Mouse (Mus musculus) intestine, embryonic 15.5 days (tissue): ENCODE data around the gene Nup214. TPM values are rescaled to one million over a fixed set of nuclear protein-coding genes. Genes with fewer than 3 reads are reported as not detected.

Experiments used
- ATAC-seq: fragments of 200-750 bp; cut with Nextera tagmentation; 2 replicates; pipeline ENCODE4 v1.8.0; 2017; ENCODE audit warnings: moderate TSS enrichment, moderate library complexity
- H3K27ac ChIP-seq: fragments of 300-500 bp; sonication (generic); 2 replicates; pipeline ENCODE4 v1.5.1; 2015; ENCODE audit warnings: mild to moderate bottlenecking, inconsistent platforms
- H3K27me3 ChIP-seq: fragments of 300-500 bp; sonication (generic); replicated peaks from 2 replicates; pipeline ENCODE4 v1.6.1; 2015; ENCODE audit warnings: inconsistent platforms
- H3K36me3 ChIP-seq: fragments of 300-500 bp; sonication (generic); 2 replicates; pipeline ENCODE4 v1.6.1; 2015; ENCODE audit warnings: inconsistent platforms
- H3K4me1 ChIP-seq: fragments of 300-500 bp; sonication (generic); replicated peaks from 2 replicates; pipeline ENCODE4 v1.6.1; 2015; ENCODE audit warnings: inconsistent platforms
- H3K4me2 ChIP-seq: fragments of 300-500 bp; sonication (generic); replicated peaks from 2 replicates; pipeline ENCODE4 v1.6.1; 2015; ENCODE audit warnings: mild to moderate bottlenecking, inconsistent platforms
- H3K4me3 ChIP-seq: fragments of 300-500 bp; sonication (generic); replicated peaks from 2 replicates; pipeline ENCODE4 v1.5.1; 2015; ENCODE audit warnings: inconsistent platforms
- H3K9ac ChIP-seq: fragments of 300-500 bp; sonication (generic); 2 replicates; pipeline ENCODE4 v1.6.1; 2015; ENCODE audit warnings: inconsistent platforms
- H3K9me3 ChIP-seq: fragments of 300-500 bp; sonication (generic); 2 replicates; pipeline ENCODE4 v1.6.1; 2016; ENCODE audit warnings: inconsistent platforms
- WGBS: fragments of 180-500 bp; shearing (Covaris S2); methylation state at CpG from one replicate; pipeline ENCODE4 v1.1.7; 2015; 5-methylcytosine and 5-hydroxymethylcytosine counted together
- polyA plus RNA-seq: library from polyadenylated mRNA; unstranded; fragments of >200 nt; fragmentation: Nextera tagmentation; extraction: Ambion mirVana; gene quantifications from 2 replicates; pipeline ENCODE4 v1.2.1, GENCODE M21; 2015

The Nup214 gene
- polyA plus RNA-seq, 1 experiment from 2014 or later, result 85.4 TPM

DNA sequence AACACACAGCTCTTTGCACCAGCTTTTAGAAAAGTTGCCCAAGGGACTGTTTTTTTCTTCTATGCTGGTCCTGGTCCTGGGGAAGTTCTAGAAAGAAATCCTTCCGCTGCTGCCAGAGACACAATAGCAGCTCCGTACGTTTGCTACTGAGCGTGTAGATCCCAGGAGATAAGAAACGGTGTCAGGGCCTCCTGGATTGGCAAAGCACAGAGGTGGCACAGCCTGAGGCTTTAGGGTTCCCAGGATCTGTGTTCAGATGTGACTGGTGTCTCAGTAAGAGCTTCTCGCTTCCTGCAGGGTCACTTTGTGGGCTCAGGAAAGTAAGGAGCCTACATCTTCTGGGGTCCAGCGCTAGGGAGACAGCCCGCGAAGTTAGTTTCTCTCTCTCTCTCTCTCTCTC is 23.3 kb upstream of the Nup214 start:
- ATAC-seq, result no peak
- H3K9me3 ChIP-seq, result no peaks in the 10 kb centered on the region
- H3K4me3 ChIP-seq, result peak overlapping the region; percentile 49
- H3K36me3 ChIP-seq, result no peaks in the 10 kb centered on the region
- 33% methylated on average over 9 of the region's 9 CpGs for WGBS
- H3K9ac ChIP-seq, result peak overlapping the region; percentile 39
- H3K27ac ChIP-seq, result no peak overlapping the region
- H3K4me2 ChIP-seq, result peak overlapping the region; percentile 91
- H3K27me3 ChIP-seq, result no peaks in the 10 kb centered on the region
- peaks cover 8% of the 10 kb centered on the region for H3K4me1 ChIP-seq

DNA sequence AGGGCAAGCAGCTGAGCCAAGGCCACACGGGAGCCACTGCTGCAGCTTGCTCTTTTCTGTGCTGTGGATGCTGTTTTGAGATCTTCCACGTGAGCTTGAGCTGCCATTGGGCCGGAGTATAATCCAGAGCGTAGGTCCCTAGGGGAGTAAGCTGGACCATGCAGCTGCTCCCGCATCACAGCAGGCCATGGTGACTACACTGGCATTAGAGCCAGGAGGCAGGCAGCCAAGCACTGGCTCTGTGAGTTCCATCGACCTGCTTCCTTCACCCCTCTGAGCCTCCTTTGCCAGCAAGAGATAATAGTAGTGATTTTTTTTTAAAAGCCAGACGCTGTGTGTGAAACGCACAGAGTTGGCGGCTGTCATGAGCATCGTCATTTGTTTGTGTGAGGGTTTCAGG is 22.0 kb upstream of the Nup214 start:
- Histone ChIP-seq H3K36me3 (no peaks in the 10 kb centered on the region), H3K9ac (no peak overlapping the region), H3K27me3 (no peaks in the 10 kb centered on the region), H3K4me2 (no peak overlapping the region), H3K9me3 (no peaks in the 10 kb centered on the region), H3K4me3 (no peak overlapping the region), H3K27ac (no peak overlapping the region), H3K4me1 (peaks cover 8% of the 10 kb centered on the region)
- ATAC-seq, result no peak
- WGBS, result 86% methylated on average over 10 of the region's 10 CpGs

DNA sequence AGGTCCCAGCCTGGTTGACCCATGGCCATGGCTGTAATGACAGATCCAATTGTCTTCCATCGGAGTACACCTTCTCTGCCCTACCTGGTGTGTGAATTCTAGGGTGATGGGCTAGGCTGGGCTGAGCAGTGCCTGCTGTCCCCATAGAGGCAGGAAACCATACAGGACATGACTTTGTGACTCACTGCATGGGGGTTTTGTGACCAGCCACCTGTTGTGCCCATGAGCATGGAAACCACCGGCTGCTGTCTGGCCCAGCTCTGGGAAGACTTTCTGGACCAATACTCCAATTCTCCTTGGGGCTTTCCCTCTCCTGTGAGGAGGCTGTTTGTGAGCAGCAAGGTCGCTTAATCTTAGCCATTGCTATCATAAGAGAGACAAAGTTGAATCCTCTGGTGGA is 21.5 kb upstream of the Nup214 start:
- WGBS, result 90% methylated on average over 3 of the region's 3 CpGs
- Histone ChIP-seq H3K9ac (no peak overlapping the region), H3K4me1 (peaks cover 8% of the 10 kb centered on the region), H3K27me3 (no peaks in the 10 kb centered on the region), H3K27ac (no peak overlapping the region), H3K4me2 (no peak overlapping the region), H3K36me3 (no peaks in the 10 kb centered on the region), H3K4me3 (no peak overlapping the region), H3K9me3 (no peaks in the 10 kb centered on the region)
- no peak for ATAC-seq

DNA sequence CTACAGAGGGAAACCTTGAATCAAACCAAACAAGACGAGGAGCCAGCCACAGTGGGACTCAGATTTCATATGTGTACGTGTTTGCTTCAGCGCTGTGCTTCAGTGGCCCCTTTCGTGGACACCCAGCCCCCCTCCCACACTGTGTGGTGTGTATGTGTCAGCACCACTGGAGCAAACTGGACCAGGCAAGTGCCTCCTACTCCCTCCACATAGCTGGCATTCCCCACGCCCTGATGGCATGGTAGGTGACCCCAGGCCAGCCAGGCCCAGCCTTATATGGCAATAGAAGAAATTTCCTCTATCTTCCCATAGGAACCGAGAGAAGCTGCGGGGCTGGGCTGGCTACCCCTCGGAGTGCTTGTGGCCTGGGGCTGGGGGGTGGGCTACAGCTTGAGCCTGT is 20.5 kb upstream of the Nup214 start:
- H3K27ac ChIP-seq, result no peak overlapping the region
- no peak overlapping the region for H3K4me2 ChIP-seq
- peaks cover 8% of the 10 kb centered on the region for H3K4me1 ChIP-seq
- no peak overlapping the region for H3K4me3 ChIP-seq
- H3K27me3 ChIP-seq, result no peaks in the 10 kb centered on the region
- no peaks in the 10 kb centered on the region for H3K9me3 ChIP-seq
- H3K9ac ChIP-seq, result no peak overlapping the region
- H3K36me3 ChIP-seq, result no peaks in the 10 kb centered on the region
- WGBS, result 67% methylated on average over 8 of the region's 8 CpGs
- no peak for ATAC-seq

DNA sequence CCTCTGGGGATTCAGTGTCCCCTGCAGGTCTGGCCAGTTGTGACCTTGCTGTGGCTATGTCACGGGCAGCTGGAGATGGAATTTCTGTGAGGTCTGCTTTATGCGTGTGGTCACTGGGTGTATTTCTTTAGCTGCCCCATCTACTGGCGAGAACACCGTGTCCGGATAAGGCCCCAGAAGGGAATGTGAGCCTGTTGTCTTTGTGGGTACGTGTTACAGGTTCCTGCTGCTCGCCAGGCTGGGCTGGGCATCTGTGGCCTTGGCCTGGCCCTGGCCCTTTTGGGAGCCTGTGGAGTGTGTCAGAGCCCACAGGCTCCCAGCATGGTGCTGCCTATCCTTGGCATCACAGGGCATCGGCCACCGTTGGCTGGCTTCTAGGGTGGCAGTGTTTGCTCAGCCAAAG is 19.5 kb upstream of the Nup214 start:
- Histone ChIP-seq H3K27ac (no peak overlapping the region), H3K4me1 (peaks cover 8% of the 10 kb centered on the region), H3K4me3 (no peak overlapping the region), H3K9ac (no peak overlapping the region), H3K4me2 (no peak overlapping the region), H3K27me3 (no peaks in the 10 kb centered on the region), H3K36me3 (no peaks in the 10 kb centered on the region), H3K9me3 (no peaks in the 10 kb centered on the region)
- WGBS, result 90% methylated on average over 9 of the region's 9 CpGs
- ATAC-seq, result no peak

DNA sequence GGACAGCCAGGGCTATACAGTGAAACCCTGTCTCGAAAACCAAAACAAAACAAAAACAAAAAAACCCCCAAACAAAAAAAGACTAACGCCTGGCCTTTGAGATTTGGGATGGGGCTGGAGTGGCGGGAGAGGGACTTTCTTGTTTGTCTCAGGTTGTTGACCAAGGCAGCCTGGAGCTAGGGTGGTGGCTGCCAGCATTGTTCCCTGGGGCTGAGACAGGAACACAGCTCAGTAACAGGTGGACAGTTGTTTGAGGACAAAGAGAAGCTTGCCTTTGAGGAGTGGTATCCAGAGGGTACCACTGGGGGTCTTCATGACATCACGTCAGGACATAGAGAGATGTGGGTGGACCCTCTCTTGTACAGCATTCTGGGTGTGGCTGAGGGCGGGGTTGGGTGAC is 18.6 kb upstream of the Nup214 start:
- whole genome bisulfite sequencing, result 80% methylated on average over 5 of the region's 5 CpGs
- no peak overlapping the region for H3K9ac ChIP-seq
- peaks cover 5% of the 10 kb centered on the region for H3K4me1 ChIP-seq
- H3K27me3 ChIP-seq, result no peaks in the 10 kb centered on the region
- H3K4me2 ChIP-seq, result no peak overlapping the region
- no peak overlapping the region for H3K4me3 ChIP-seq
- H3K27ac ChIP-seq, result no peak overlapping the region
- H3K9me3 ChIP-seq, result no peaks in the 10 kb centered on the region
- H3K36me3 ChIP-seq, result no peaks in the 10 kb centered on the region
- ATAC-seq, result no peak

DNA sequence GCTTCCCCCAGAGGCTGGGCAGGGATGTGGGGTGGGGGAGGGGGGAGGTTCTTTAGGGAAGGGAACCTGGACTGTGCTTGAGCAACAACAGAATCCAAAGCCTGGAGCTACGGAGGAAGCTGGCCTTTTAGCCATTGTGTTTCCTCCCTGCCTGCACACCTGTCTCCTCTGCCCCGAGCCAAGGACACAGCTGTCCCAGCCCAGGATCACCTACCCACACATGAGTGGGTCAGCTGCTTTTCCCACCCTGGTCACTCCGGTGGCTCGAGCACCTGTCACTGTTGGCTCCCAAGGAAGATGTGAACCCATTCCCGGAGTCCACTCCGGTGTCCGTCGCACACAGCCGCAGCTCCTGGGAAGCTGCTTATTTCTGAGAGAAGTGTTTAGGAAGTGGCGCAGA is 17.0 kb upstream of the Nup214 start:
- peaks cover under 1% of the 10 kb centered on the region; the same call in 1 of the 2 replicates for H3K4me1 ChIP-seq
- H3K4me3 ChIP-seq, result no peak overlapping the region
- no peak overlapping the region for H3K27ac ChIP-seq
- no peak overlapping the region for H3K4me2 ChIP-seq
- no peak overlapping the region for H3K9ac ChIP-seq
- no peaks in the 10 kb centered on the region for H3K9me3 ChIP-seq
- no peaks in the 10 kb centered on the region for H3K36me3 ChIP-seq
- no peaks in the 10 kb centered on the region for H3K27me3 ChIP-seq
- 82% methylated on average over 10 of the region's 10 CpGs for WGBS
- no peak for ATAC-seq

DNA sequence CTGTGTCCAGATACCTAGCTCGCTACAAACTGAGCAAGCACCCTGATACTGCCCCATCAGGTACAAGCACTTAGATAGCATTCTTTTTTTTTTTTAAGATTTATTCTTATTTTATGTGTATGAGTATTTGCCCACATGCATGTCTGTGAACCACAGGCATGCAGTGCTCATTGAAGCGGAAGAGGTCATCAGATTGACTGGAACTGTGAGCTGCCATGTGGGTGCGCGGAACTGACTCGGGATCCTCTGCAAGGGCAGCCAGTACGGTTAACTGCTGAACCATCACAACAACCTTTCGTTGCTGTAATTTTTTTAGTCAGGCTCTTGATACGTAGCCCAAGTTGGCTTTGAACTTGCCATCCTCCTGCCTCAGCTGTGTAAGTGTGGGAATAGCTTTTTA is 13.2 kb upstream of the Nup214 start:
- Histone ChIP-seq H3K9me3 (no peaks in the 10 kb centered on the region), H3K4me2 (no peak overlapping the region), H3K27ac (no peak overlapping the region), H3K4me3 (no peak overlapping the region), H3K36me3 (no peaks in the 10 kb centered on the region), H3K27me3 (no peaks in the 10 kb centered on the region), H3K4me1 (peaks cover 4% of the 10 kb centered on the region; the same call in 1 of the 2 replicates), H3K9ac (no peak overlapping the region)
- 93% methylated on average over 8 of the region's 8 CpGs for WGBS
- ATAC-seq, result no peak

DNA sequence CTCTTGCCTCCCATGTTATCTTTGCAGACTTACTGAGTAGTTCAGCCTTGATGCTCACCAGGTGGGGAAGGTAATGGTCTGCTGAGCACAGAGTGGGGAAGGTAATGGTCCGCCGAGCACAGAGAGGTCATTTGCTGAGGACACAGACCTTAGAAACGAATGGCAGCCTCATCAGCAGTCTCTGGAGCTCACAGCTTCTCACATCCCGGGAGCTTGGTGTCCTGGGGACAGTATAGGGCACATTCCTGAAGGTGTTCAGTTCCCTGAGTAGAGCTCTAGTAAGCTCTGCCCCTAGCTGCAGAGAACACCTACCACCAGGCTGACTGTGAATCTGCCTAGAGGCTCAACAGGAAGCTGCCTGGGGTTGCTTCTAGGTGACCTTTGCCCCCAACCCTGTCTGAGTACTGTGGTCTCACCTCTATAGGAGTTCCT is 12.4 kb upstream of the Nup214 start:
- WGBS, result 71% methylated on average over 4 of the region's 4 CpGs
- peak; percentile 62 for ATAC-seq

DNA sequence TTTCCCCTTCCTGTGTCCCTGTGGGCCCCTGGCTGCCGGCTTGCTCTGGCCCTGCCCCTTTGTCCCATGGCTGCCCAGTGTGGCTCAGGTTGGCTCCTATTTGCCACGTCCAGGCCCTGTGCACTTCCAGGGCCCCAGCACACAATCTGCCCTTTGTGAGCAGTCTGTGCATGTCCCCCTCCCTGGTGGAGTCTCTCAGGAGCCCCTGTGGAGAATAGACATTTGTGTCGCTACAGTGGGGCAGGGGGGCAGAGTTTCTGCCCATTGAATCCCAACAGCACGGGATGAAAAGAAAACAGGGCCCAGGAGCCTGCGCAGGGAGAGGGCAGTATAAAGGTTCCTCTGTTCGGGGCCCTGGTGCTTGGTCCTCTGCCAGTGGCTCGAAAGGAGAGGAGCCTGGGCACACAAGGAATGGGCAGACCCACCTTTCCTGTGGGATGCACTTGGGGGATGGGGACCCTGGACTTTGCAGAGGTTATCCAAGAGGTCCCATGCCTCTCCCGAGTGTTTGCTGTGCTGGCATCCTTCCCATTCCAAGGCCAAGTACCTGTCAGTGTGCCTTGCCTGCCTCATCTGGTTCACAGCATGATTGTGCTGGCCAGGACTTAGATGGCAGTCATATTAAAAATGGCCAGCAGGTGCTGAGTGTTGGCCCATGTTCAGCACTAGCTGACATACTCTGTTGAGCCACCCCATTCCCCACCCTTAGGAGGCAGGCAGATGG is 11.6 kb upstream of the Nup214 start:
- ATAC-seq, result peak; percentile 72
- Histone ChIP-seq H3K9ac (no peak overlapping the region), H3K4me1 (peaks cover 4% of the 10 kb centered on the region; the same call in 1 of the 2 replicates), H3K9me3 (no peaks in the 10 kb centered on the region), H3K27ac (peak overlapping the region; percentile 17; the same call in 1 of the 2 replicates), H3K4me2 (no peak overlapping the region), H3K4me3 (no peak overlapping the region), H3K27me3 (no peaks in the 10 kb centered on the region), H3K36me3 (no peaks in the 10 kb centered on the region)
- WGBS, result 81% methylated on average over 8 of the region's 8 CpGs

More for the DNA sequence above, 12.4 kb upstream of the Nup214 start:
- no peak overlapping the region for H3K4me2 ChIP-seq
- 0 out of 2 replicates have a peak overlapping the region, but pooled peaks have one; percentile 17 for H3K27ac ChIP-seq
- H3K9me3 ChIP-seq, result no peaks in the 10 kb centered on the region
- peaks cover 4% of the 10 kb centered on the region; the same call in 1 of the 2 replicates for H3K4me1 ChIP-seq
- no peaks in the 10 kb centered on the region for H3K36me3 ChIP-seq
- H3K27me3 ChIP-seq, result no peaks in the 10 kb centered on the region
- H3K4me3 ChIP-seq, result no peak overlapping the region
- no peak overlapping the region for H3K9ac ChIP-seq

DNA sequence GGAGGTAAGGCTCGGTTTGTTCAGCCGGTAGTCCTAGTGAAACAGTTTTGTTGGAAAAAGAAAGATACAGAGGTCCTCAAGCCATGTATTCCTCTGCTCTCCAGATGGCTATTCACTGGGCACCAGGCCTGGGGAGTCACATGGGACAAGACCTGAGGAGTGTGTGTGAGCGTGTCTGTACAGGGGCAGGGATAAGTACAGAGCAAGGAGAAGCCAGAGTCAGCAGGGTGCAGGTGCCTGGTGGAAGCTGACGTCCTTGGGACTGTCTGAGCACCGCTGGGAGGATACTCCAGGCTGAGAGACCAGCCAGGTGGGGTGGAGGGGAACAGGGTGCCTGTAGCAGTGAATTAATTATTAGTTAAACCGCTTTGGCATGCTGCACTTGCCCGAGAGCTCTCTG is 10.7 kb upstream of the Nup214 start:
- H3K9ac ChIP-seq, result no peak overlapping the region
- no peak overlapping the region for H3K4me3 ChIP-seq
- 78% methylated on average over 7 of the region's 7 CpGs for WGBS
- no peak overlapping the region for H3K27ac ChIP-seq
- ATAC-seq, result 0 out of 2 replicates have a peak, but pooled peaks have one; percentile 27
- H3K4me2 ChIP-seq, result no peak overlapping the region
- H3K27me3 ChIP-seq, result no peaks in the 10 kb centered on the region
- H3K4me1 ChIP-seq, result peaks cover 4% of the 10 kb centered on the region; the same call in 1 of the 2 replicates
- no peaks in the 10 kb centered on the region for H3K9me3 ChIP-seq
- H3K36me3 ChIP-seq, result no peaks in the 10 kb centered on the region

DNA sequence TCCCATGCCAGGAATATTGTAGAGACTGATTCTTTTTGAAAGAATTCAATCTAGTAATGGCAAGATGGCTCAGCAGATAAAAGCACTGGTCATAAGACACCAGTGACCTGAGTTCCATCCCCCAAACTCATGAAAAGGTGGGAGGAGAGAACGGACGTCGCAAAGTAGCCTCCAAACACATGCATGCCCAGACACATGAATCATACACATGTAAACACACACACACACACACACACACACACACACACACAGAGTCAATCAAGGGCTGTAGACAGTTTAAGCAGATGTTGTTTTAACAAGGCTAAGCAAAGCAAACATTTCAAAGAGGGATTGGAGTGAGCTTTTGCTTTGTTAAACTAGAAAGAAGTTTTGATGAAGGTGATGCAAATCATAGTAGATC is 10.0 kb upstream of the Nup214 start:
- Histone ChIP-seq H3K36me3 (no peaks in the 10 kb centered on the region), H3K9me3 (no peaks in the 10 kb centered on the region), H3K9ac (no peak overlapping the region), H3K4me1 (peaks cover 4% of the 10 kb centered on the region; the same call in 1 of the 2 replicates), H3K27me3 (no peaks in the 10 kb centered on the region), H3K4me2 (no peak overlapping the region), H3K4me3 (no peak overlapping the region), H3K27ac (no peak overlapping the region)
- no peak for ATAC-seq
- WGBS, result 80% methylated on average over 3 of the region's 3 CpGs

DNA sequence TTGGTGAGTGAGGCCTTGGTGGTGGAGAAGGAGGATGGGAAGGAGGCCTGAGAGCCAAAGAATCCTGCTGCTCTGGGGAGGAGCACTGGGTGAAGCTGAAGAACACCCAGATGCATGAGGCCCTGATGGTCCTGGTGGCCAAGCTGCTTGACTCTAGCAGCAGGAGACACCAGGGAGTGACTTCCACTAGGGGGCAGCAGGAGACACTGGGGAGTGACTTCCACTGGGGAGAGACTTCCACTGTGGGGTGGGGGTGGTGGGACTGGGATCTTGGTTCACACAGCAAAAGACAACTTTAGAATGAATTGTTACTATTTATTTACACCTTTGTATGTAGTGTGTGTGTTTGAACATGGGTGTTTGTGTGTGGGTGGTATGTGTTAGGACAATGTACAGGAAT is 9.1 kb upstream of the Nup214 start:
- no peak for ATAC-seq

More for the DNA sequence above, 9.1 kb upstream of the Nup214 start:
- no peaks in the 10 kb centered on the region for H3K9me3 ChIP-seq
- H3K9ac ChIP-seq, result no peak overlapping the region
- no peak overlapping the region for H3K4me2 ChIP-seq
- no peak overlapping the region for H3K27ac ChIP-seq
- no peak overlapping the region for H3K4me3 ChIP-seq
- no peaks in the 10 kb centered on the region for H3K27me3 ChIP-seq
- peaks cover 4% of the 10 kb centered on the region; the same call in 1 of the 2 replicates for H3K4me1 ChIP-seq
- H3K36me3 ChIP-seq, result no peaks in the 10 kb centered on the region
